Mouse (Mus musculus) lung, embryonic 15.5 days (tissue): ENCODE measurements around the gene Tmeff1. TPM values are rescaled to one million over a fixed set of nuclear protein-coding genes. Genes with fewer than 3 reads are reported as not detected.

Experiments
- ATAC-seq: fragments of 200-750 bp; cut with Nextera tagmentation; 2 replicates; pipeline ENCODE4 v1.8.0; 2017; ENCODE audit warnings: moderate number of reproducible peaks, borderline replicate concordance; ENCODE audit not compliant: low FRiP score, low TSS enrichment; ENCODE audit errors: extremely low read depth
- H3K27ac ChIP-seq: fragments of 300-500 bp; sonication (generic); 2 replicates; pipeline ENCODE4 v1.5.1; 2015; ENCODE audit warnings: moderate library complexity, mild to moderate bottlenecking, inconsistent platforms
- H3K27me3 ChIP-seq: fragments of 300-500 bp; sonication (generic); 2 replicates; pipeline ENCODE4 v1.6.1; 2015; ENCODE audit warnings: inconsistent platforms
- H3K36me3 ChIP-seq: fragments of 300-500 bp; sonication (generic); 2 replicates; pipeline ENCODE4 v1.6.1; 2015; ENCODE audit warnings: inconsistent platforms
- H3K4me1 ChIP-seq: fragments of 300-500 bp; sonication (generic); 2 replicates; pipeline ENCODE4 v1.6.1; 2015; ENCODE audit warnings: inconsistent platforms
- H3K4me2 ChIP-seq: fragments of 300-500 bp; sonication (generic); 2 replicates; pipeline ENCODE4 v1.6.1; 2015; ENCODE audit warnings: inconsistent platforms, mild to moderate bottlenecking, moderate library complexity
- H3K4me3 ChIP-seq: fragments of 300-500 bp; sonication (generic); 2 replicates; pipeline ENCODE4 v1.5.1; 2015; ENCODE audit warnings: mild to moderate bottlenecking, inconsistent platforms
- H3K9ac ChIP-seq: fragments of 300-500 bp; sonication (generic); 2 replicates; pipeline ENCODE4 v1.6.1; 2015; ENCODE audit warnings: inconsistent platforms
- H3K9me3 ChIP-seq: fragments of 300-500 bp; sonication (generic); 2 replicates; pipeline ENCODE4 v1.6.1; 2016; ENCODE audit warnings: inconsistent platforms
- WGBS: fragments of 180-500 bp; shearing (Covaris S2); methylation state at CpG from one replicate; pipeline ENCODE4 v1.1.7; 2015; 5-methylcytosine and 5-hydroxymethylcytosine counted together
- polyA plus RNA-seq: library from polyadenylated mRNA; unstranded; fragments of >200 nt; fragmentation: Nextera tagmentation; extraction: Ambion mirVana; gene quantifications from 2 replicates; pipeline ENCODE4 v1.2.1, GENCODE M21; 2015

The Tmeff1 gene
- polyA plus RNA-seq, 1 experiment from 2014 or later: 52.6 TPM

DNA sequence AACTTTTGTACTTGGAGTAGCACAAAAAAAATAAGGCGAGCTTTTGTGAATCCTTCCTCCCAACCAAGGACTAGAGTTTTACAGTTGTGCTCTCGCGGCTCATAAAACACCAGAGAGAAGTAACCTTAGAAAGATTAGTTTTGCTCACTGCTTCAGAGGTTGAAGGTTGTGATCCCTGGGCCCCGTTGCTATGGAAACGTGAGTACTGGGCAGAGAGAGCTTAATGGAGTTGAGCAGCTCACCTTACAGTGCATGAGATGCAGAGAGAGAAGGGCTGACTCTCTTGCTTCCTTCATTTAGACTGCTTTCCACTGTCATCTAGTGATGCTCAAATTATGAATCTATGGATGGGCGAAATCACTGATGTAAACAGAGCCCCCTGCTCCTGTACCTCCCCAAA lies 48.6 kb downstream of the Tmeff1 start:
- Histone ChIP-seq H3K27me3 (no peaks in the 10 kb centered on the region), H3K4me3 (no peak overlapping the region), H3K9me3 (no peaks in the 10 kb centered on the region), H3K36me3 (peaks cover 11% of the 10 kb centered on the region; the same call in 1 of the 2 replicates), H3K4me2 (no peak overlapping the region), H3K27ac (no peak overlapping the region), H3K9ac (no peak overlapping the region), H3K4me1 (no peaks in the 10 kb centered on the region)
- no peak for ATAC-seq
- 65% methylated on average over 6 of the region's 6 CpGs for WGBS

DNA sequence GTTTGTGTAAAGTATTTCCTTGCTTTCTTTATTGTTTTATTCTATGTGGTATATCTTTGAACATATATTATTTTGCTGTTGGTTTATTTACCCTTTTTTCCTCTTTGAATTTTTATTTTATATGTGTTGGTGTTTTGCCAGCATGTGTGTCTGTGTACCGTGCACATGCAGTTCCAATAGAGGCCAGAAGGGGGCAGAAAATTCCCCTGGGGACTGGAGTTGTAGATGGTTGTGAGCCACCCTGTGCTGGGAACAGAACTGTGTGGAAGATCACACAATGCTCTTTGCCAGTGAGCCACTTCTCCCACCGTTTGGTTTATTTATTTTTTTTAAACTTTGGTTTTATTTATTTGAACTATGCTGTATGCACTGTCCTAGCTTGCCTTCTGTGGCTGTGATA lies 49.1 kb downstream of the Tmeff1 start:
- no peak for ATAC-seq
- no peaks in the 10 kb centered on the region for H3K4me1 ChIP-seq
- no peak overlapping the region for H3K4me2 ChIP-seq
- no peak overlapping the region for H3K4me3 ChIP-seq
- peaks cover 12% of the 10 kb centered on the region; the same call in 1 of the 2 replicates for H3K36me3 ChIP-seq
- WGBS: 51% methylated on average over 2 of the region's 2 CpGs
- no peaks in the 10 kb centered on the region for H3K27me3 ChIP-seq
- H3K9ac ChIP-seq: no peak overlapping the region
- H3K27ac ChIP-seq: no peak overlapping the region
- H3K9me3 ChIP-seq: no peaks in the 10 kb centered on the region

DNA sequence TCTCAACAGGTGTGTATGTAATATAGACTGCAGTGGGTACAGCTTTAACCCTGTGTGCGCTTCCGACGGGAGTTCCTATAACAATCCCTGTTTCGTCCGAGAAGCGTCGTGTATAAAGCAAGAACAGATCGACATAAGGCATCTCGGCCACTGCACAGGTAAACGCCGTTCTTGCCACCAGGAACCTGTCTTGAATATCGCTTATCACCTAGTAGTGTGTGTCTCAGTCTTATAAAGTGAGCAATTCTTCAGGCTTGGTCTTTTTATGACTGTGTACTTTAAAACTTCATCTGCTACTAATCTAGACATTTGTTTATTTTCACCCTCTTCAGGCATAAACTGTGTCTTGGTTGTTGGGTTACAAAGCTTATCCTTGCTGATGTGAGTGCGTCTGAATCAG lies 51.9 kb downstream of the Tmeff1 start:
- Histone ChIP-seq H3K27me3 (no peaks in the 10 kb centered on the region), H3K4me2 (no peak overlapping the region), H3K4me1 (no peaks in the 10 kb centered on the region), H3K9me3 (no peaks in the 10 kb centered on the region), H3K4me3 (no peak overlapping the region), H3K27ac (no peak overlapping the region), H3K36me3 (peaks cover 4% of the 10 kb centered on the region; the same call in 1 of the 2 replicates), H3K9ac (no peak overlapping the region)
- no peak for ATAC-seq
- WGBS: 68% methylated on average over 13 of the region's 13 CpGs

DNA sequence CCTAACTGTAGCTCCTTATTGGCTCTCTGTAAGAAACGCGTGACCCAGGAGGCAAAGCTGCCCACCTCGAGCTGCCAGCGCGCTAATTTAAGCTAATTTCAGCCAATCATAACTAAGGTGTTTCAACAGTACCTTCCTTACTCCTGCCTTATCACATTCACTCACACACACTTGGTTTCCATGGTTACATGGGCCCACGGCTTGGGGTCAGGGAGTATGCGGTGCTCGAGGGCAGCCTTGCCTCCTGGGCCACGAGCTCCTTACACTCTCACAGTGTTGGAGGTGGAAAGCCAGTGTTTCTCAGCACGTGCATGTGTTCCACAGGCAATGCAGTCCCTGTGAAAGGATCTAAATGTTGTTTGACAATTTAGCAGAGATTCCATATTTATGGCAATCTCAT lies 53.2 kb downstream of the Tmeff1 start:
- no peak overlapping the region for H3K4me3 ChIP-seq
- 56% methylated on average over 10 of the region's 10 CpGs for WGBS
- ATAC-seq: no peak
- H3K4me1 ChIP-seq: no peaks in the 10 kb centered on the region
- no peaks in the 10 kb centered on the region for H3K27me3 ChIP-seq
- H3K9ac ChIP-seq: no peak overlapping the region
- H3K27ac ChIP-seq: no peak overlapping the region
- H3K36me3 ChIP-seq: peaks cover 4% of the 10 kb centered on the region; the same call in 1 of the 2 replicates
- H3K9me3 ChIP-seq: no peaks in the 10 kb centered on the region
- H3K4me2 ChIP-seq: no peak overlapping the region

DNA sequence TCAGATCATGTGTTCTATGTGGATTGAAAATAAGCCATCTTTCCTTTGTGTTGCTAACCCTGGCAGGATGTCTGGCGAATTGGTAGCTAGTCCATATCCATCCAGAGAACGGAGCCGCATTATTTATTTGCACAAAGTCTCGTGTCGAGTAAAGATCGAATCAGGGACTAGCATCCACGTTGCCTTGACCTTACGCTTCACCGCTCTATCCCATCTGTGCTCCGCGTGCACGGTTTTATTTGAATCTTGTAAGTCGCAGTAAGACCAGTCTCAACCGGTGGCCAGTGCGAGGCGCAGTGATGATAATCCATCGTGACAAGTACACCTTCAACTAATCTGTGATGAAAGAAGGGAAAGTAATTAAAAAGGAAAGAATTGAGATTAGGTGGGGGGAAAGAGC lies 54.5 kb downstream of the Tmeff1 start:
- Histone ChIP-seq H3K9ac (no peak overlapping the region), H3K27ac (no peak overlapping the region), H3K9me3 (no peaks in the 10 kb centered on the region), H3K4me3 (no peak overlapping the region), H3K27me3 (no peaks in the 10 kb centered on the region), H3K4me2 (no peak overlapping the region), H3K4me1 (no peaks in the 10 kb centered on the region), H3K36me3 (0 out of 2 replicates have a peak, but pooled peaks cover 4% of the 10 kb centered on the region)
- 93% methylated on average over 17 of the region's 17 CpGs for WGBS
- no peak for ATAC-seq

DNA sequence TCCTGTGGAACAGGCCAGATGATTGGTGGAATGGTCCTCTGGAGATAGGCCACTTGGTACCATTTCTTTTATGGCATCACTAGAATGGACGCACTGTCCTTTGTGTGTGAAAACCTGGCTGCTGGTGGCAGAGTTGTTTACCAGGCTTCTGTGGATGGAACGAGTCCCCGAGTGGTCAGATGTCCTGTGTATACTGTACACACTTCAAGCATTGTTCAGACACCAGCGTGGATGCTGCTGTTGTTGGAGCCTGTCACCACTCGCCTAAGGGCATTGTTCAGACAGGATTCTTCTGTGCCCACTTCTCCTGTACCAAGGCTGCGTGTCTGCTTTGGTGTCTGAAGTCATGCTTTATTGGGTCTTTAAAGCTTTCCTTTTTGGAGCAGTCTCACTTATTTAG lies 58.8 kb downstream of the Tmeff1 start:
- H3K27me3 ChIP-seq: no peaks in the 10 kb centered on the region
- no peak overlapping the region for H3K9ac ChIP-seq
- H3K9me3 ChIP-seq: no peaks in the 10 kb centered on the region
- no peak overlapping the region for H3K27ac ChIP-seq
- H3K36me3 ChIP-seq: peaks cover 13% of the 10 kb centered on the region; the same call in 1 of the 2 replicates
- WGBS: 86% methylated on average over 6 of the region's 6 CpGs
- H3K4me2 ChIP-seq: no peak overlapping the region
- no peaks in the 10 kb centered on the region for H3K4me1 ChIP-seq
- no peak overlapping the region for H3K4me3 ChIP-seq
- ATAC-seq: no peak

DNA sequence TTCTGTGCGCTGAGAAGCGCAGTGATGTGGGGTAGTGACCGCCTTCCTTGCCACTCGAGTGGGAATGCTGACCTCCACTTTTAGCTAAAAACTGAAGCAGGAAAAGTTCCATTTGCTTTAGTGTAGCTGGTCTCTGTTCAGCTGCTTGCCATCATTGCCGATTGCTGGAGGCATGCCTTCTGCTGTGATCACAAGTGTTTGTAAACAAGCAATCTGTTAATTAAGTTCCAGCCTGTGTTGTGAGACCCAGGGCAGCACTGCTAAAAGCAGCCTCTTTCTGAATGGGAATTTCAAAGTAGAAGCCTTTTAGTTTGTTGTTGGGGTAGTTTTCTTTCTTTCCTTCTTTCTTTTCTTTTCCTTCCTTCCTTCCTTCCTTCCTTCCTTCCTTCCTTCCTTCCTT lies 61.2 kb downstream of the Tmeff1 start:
- no peaks in the 10 kb centered on the region for H3K27me3 ChIP-seq
- H3K4me3 ChIP-seq: no peak overlapping the region
- H3K9ac ChIP-seq: no peak overlapping the region
- 83% methylated on average over 5 of the region's 5 CpGs for WGBS
- no peak overlapping the region for H3K4me2 ChIP-seq
- H3K36me3 ChIP-seq: peaks cover 15% of the 10 kb centered on the region; the same call in 1 of the 2 replicates
- H3K4me1 ChIP-seq: no peaks in the 10 kb centered on the region
- H3K9me3 ChIP-seq: no peaks in the 10 kb centered on the region
- ATAC-seq: no peak
- no peak overlapping the region for H3K27ac ChIP-seq

DNA sequence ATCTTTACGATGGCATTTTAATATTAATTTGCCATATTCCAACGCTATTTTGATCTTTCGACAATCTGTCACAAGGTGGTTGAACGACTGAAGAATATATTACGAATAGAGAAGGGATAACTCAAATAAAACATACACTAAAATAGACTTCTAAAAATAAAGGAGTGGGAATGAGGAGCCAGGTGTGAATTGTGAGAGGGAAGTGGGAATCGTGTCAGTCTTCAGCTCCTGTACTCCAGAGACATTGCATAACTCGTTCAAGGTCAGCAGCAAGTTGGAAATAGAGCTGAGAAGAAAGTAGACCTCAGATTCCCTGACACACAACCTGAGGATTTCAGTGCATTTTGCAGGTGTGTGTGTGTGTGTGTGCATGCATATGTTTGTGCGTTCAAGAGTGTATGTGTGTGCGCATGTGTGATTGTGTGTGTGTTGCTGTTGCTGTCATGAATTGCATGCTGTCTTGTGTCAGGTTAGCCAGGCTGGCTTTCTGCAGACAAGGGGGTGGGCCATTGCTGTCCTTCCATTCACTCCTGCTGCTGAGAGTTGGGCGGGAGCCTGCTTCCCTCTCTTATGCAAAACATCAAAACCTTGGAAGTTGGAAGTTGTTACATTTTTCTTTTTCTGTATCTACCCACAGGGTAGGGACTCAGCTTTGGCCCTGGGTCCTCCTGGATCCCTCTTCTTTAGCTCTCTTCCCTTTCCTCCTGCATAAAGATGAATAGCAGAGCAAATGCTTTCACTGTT lies 65.8 kb downstream of the Tmeff1 start:
- no peak for ATAC-seq
- no peak overlapping the region for H3K4me3 ChIP-seq
- 88% methylated on average over 10 of the region's 10 CpGs for WGBS
- no peaks in the 10 kb centered on the region for H3K27me3 ChIP-seq
- no peak overlapping the region for H3K27ac ChIP-seq
- H3K9me3 ChIP-seq: no peaks in the 10 kb centered on the region
- H3K4me2 ChIP-seq: no peak overlapping the region
- H3K4me1 ChIP-seq: no peaks in the 10 kb centered on the region
- H3K9ac ChIP-seq: no peak overlapping the region
- H3K36me3 ChIP-seq: peaks cover 20% of the 10 kb centered on the region; the same call in 1 of the 2 replicates

DNA sequence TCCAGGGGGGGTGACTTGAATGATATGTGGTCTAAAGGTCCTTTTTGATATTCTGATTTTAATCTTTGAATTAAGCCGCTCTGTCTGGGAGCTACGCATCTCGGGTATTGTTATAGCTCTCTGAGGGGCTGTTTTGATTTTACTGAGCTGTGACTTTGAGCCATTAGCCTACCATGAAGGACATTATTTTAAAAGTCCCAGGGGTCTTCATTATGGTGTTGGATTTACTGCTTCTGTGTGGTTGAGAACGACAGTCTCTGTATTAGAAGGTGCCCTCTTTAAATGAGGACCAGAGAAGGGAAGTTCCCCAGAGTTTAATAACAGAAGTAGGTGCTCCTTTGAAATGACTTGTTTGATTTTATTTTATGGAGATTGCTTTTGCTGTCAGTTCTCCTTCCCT lies 69.1 kb downstream of the Tmeff1 start:
- Histone ChIP-seq H3K4me1 (no peaks in the 10 kb centered on the region), H3K27ac (no peak overlapping the region), H3K4me2 (no peak overlapping the region), H3K9ac (no peak overlapping the region), H3K36me3 (0 out of 2 replicates have a peak, but pooled peaks cover 16% of the 10 kb centered on the region), H3K27me3 (no peaks in the 10 kb centered on the region), H3K4me3 (no peak overlapping the region), H3K9me3 (no peaks in the 10 kb centered on the region)
- ATAC-seq: no peak
- 91% methylated on average over 4 of the region's 4 CpGs for WGBS

DNA sequence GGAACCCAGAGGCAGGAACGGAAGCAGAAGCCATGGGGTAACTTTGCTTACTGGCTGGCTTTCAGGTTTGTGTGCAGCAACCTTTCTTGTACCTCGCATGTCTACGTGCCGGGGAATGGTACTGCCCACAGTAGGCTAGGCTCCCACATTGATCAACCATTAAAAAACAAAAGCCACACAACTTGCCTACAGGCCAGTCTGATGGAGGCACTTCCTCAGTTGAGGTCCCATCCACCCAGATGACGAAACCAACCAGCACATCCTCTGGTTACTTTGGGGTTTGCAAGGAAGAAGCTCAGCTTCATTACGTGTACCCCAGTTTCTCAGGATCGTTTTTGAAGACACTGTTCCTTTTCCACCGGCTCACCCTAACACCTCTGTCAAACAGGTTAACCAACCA lies 71.6 kb downstream of the Tmeff1 start:
- H3K4me1 ChIP-seq: no peaks in the 10 kb centered on the region
- H3K9me3 ChIP-seq: no peaks in the 10 kb centered on the region
- H3K27me3 ChIP-seq: no peaks in the 10 kb centered on the region
- no peak overlapping the region for H3K9ac ChIP-seq
- 0 out of 2 replicates have a peak, but pooled peaks cover 15% of the 10 kb centered on the region for H3K36me3 ChIP-seq
- H3K27ac ChIP-seq: no peak overlapping the region
- WGBS: 94% methylated on average over 8 of the region's 8 CpGs
- no peak overlapping the region for H3K4me2 ChIP-seq
- no peak for ATAC-seq
- no peak overlapping the region for H3K4me3 ChIP-seq

DNA sequence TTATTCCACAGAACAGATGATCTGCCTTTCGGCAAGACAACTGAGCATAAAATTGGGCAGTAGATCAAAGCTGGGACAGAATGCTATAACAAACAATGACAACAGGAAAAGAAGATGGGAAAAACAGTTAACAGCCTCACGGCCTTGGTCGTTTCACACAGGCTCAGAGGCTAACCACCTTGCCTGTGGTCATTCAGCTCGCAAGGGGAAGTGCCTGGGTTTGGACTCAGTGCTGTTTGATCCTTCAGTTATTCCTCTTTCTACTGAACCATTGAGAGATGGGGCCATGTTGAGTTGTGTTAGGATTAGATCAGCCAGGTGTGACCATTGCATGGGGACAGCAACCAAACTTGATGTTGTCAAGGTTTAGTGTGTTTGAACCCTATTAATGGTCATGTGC lies 75.2 kb downstream of the Tmeff1 start:
- H3K4me1 ChIP-seq: no peaks in the 10 kb centered on the region
- H3K27me3 ChIP-seq: no peaks in the 10 kb centered on the region
- ATAC-seq: no peak
- H3K9me3 ChIP-seq: no peaks in the 10 kb centered on the region
- peaks cover 28% of the 10 kb centered on the region for H3K36me3 ChIP-seq
- no peak overlapping the region for H3K4me3 ChIP-seq
- H3K27ac ChIP-seq: no peak overlapping the region
- no peak overlapping the region for H3K9ac ChIP-seq
- WGBS: 88% methylated on average over 4 of the region's 4 CpGs
- no peak overlapping the region for H3K4me2 ChIP-seq

DNA sequence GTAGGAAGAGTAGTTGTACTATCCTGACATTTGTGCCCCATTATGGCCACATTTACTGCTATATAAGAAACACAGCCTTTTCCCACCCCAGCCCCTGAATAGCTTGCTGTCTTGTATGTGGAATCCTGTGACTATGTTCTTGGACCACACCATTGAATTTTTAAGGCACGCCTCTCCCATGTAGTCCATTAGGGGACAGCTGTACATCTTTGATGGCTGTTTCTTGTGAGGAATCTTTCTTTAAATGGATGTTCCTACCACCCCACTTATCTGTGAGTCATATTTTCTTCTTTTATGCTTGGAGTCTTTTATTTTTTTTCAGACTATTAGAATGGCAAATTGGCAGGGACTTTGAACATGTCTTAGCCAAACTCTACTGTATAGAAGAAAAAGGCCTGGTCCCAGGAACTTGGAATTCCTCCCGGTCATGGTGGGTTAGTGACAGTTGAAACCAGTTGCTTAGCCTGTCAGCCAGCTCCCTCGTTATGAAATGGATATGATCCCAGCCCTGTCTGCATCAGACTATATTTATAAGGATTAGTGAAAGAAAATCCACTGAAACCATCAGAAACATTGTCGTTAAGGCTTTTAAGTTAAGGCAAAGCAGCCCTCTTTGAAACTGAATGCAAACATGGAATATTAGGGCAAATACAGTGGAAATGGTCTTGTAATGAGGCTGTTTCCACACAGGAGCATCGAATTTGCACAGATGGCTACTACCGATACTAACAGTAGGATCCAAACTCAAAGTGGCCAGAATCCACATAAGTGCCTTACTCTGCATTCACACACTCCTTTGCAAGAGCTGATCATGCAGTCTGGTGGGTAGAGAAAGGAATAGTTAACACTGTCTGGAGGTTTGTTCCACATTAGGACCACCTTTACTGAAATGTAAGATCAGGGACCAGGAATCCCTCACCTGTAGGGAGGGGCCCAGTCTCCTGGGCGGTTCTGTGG lies 75.9 kb downstream of the Tmeff1 start:
- Histone ChIP-seq H3K9me3 (no peaks in the 10 kb centered on the region), H3K36me3 (peaks cover 28% of the 10 kb centered on the region), H3K27ac (no peak overlapping the region), H3K4me3 (no peak overlapping the region), H3K27me3 (no peaks in the 10 kb centered on the region), H3K4me1 (no peaks in the 10 kb centered on the region), H3K4me2 (no peak overlapping the region), H3K9ac (no peak overlapping the region)
- ATAC-seq: no peak
- WGBS: 82% methylated on average over 7 of the region's 7 CpGs
